Mouse (Mus musculus): Measurements from ENCODE around the gene Tfeb.
A peak's percentile ranks its signal among the peaks of the same experiment; 100 is the strongest.

The Tfeb gene

DNA sequence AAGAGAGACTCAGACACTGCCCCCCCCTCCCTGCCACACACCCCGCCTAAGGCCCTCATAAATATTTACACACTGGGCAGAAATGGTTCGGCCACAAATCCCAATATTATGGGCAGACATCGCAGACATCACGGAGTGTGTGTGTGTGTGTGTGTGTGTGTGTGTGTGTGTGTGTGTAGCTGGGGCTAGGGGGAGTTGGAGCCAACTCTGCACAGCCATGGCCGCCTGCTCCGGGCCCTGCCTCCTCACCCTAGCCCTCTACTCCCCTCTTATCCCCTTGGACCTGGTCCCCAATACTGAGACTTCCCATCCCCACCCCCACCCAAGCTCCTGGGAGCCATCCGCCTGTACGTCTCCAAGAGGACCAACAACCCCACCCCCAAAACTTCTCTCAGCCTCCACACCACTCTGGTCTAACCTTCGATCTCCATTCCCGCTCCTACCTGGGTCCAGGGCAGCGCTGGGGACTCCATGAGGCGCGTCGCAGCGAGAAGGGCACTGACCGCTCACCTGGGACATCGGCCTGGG is 95.7 kb downstream of the Tfeb start:
- peak; percentile 56 for DNase-seq (ENCODE audit: extremely low spot score, low spot score)

- DNase-seq (ENCODE audit: extremely low spot score, low spot score), result no peak
These were observed 96.3 kb downstream of the Tfeb start for GRCm38 (mm10) chr17:47833029-47833627.

DNA sequence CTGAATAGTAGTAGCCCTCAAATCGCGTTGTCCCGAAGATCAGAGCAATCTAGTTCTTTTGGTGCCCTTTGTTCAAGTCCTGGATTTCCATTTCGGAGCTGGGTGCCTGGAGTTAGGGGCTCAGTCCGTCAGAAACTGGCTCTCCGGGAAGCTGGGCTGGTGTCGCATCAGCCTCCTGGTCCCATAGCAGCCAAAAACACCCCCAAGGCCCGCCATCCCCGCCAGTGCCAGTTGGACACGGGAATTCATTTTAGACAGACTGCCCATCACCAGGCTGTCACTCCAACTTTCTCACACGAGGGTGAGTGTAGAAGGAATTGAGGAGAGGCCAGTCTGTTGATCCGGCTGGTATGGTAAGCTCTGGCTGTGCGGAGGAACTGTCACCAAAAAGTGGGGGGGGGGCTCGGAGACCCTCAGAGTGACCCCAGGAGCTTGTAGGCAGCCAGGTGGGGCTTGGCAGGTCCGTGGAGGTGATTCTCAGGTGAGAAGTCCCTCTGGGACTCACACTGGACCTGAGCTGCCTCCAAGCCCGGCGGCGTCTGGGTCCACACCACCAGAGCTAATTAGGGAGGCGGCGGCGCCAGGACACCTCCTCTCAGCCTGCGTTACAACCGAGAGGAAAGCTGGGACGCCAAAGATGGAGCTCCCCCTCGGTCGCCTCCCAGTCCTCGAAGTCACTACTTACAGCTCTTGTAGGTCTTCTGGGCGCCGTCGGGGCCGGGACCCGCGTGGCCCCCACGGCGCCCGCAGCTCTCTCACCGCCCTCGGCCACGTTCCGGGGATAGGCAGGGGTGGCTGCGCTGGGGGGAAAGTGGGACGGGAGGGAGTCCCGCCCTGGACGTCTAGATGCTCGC is 97.0 kb downstream of the Tfeb start:
- peak; percentile 76 for DNase-seq (ENCODE audit: extremely low spot score, low spot score)

GRCm38 (mm10) chr17:47834482-47834767 is 97.6 kb downstream of the Tfeb start, which contains the start of gene Mdfi:
Gene Mdfi (minus strand): TSS chr17:47834691.
- DNase-seq (ENCODE audit: extremely low spot score, low spot score), result no peak

DNA sequence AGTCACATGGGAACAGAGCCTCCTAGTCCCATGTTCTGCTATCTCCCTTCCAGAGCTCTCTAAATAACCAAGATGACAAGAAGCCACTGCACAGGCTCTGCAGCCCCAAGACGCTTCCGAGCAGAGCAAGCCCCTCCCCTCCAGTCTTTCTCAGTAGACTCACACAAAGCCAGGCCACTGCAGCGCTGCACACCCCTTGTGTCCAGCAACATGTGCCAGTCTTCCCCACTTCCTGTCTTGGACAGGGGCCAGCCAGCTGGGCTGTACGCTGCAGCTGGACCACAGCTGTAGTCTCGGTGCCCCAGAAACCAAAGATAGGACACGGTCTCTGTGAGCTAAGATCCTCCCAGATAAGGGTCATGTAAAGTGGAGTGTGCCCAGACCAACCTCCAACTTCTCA is 101.0 kb downstream of the Tfeb start:
- DNase-seq (ENCODE audit: extremely low spot score, low spot score), result no peak

GRCm38 (mm10) chr17:47841521-47841920 is 104.7 kb downstream of the Tfeb start:
- DNase-seq (ENCODE audit: extremely low spot score, low spot score), result no peak

All from neural tube, embryonic 10.5 days (tissue).